ENCODE assay signal across 15 mouse cellular contexts in the genomic region with DNA sequence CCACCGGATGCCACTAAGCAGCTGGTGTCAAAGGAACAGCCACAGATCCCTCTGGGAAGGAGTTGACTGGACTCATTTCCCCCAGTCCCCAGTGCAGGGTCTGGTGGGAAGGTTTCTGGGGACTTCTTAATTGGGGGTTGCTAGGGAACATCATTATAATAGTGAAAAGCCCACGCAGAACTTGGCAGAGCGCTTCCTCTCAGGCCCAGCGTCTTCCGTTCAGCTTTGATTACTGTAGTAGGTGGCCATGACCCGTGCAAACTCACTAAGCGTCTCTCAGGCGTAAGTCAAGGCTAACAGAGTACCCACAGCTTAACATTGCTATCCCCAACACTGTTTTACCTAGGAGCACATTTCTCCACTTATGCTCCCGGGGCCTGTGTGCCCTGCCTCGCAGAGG.
DNase-seq lines count a peak whose midpoint lies in the region; ATAC-seq and TF ChIP-seq lines count a peak whose summit lies in the region.
"Had no signal": no experiment of that assay in that cellular context is flagged by ENCODE, and none has a peak within 500 bp of the region (broad histone marks: within the 10 kb centered on the region; RNA-seq: fewer than 3 reads in every experiment).

No protein-coding gene starts in this region.

- TF ChIP-seq POLR2A in brain, embryonic 14.5 days (IDR thresholded peaks at IDR 0.05; ENCODE audit: borderline replicate concordance, extremely low read depth, insufficient read depth, insufficient read length, poor library complexity, severe bottlenecking), result no peak

- 0 out of 2 replicates have a peak overlapping the region, but pooled peaks have one; percentile 1 for H3K27ac ChIP-seq in forebrain, embryonic 14.5 days (ENCODE audit: low read depth, low read length)
- peak overlapping the region; percentile 72 for H3K27ac ChIP-seq in limb, embryonic 10.5 days
- H3K27ac ChIP-seq: left cerebral cortex, adult 2 months had no signal

- H3K9me3 ChIP-seq in forebrain, embryonic 14.5 days (replicated peaks; ENCODE audit: control insufficient read depth, low read length), result no peaks in the 10 kb centered on the region
- no peaks in the 10 kb centered on the region for H3K9me3 ChIP-seq in limb, embryonic 10.5 days (replicated peaks)

- H3K9ac ChIP-seq in forebrain, embryonic 14.5 days (ENCODE audit: low read length), result no peak overlapping the region

- no peaks in the 10 kb centered on the region for H3K36me3 ChIP-seq in forebrain, embryonic 14.5 days (ENCODE audit: control insufficient read depth, insufficient read depth, low read length)
- H3K36me3 ChIP-seq in limb, embryonic 10.5 days, result no peaks in the 10 kb centered on the region

- no peaks in the 10 kb centered on the region for H3K27me3 ChIP-seq in forebrain, embryonic 14.5 days (replicated peaks; ENCODE audit: control insufficient read depth, insufficient read depth, low read length)
- no peaks in the 10 kb centered on the region for H3K27me3 ChIP-seq in limb, embryonic 10.5 days (ENCODE audit: low read depth, poor library complexity, severe bottlenecking)

- WGBS in forebrain, embryonic 14.5 days, result 25% methylated on average over 10 of the region's 10 CpGs
- 81% methylated on average over 10 of the region's 10 CpGs for WGBS in limb, embryonic 10.5 days

- peak; percentile 79 for ATAC-seq in forebrain, embryonic 14.5 days
- ATAC-seq: activated CD4-positive, CD25-positive, alpha-beta regulatory T cell, adult 4 months; CD4-positive, CD25-positive, alpha-beta regulatory T cell, adult 4 months; intestine, embryonic 16.5 days had no signal

- H3K4me3 ChIP-seq in forebrain, embryonic 14.5 days (ENCODE audit: low read depth, low read length), result no peak overlapping the region
- no peak overlapping the region for H3K4me3 ChIP-seq in limb, embryonic 10.5 days
- H3K4me3 ChIP-seq: left cerebral cortex, adult 2 months had no signal

- peaks cover 16% of the 10 kb centered on the region for H3K4me1 ChIP-seq in forebrain, embryonic 14.5 days (ENCODE audit: control insufficient read depth, insufficient read depth, low read length)
- H3K4me1 ChIP-seq in limb, embryonic 10.5 days, result peaks cover 49% of the 10 kb centered on the region

- no peak overlapping the region for H3K4me2 ChIP-seq in forebrain, embryonic 14.5 days (ENCODE audit: low read length)

- intact Hi-C loops in left cerebral cortex, postnatal 4 days (cut with DNase I), result no loop called here

- no peak for TF ChIP-seq CTCF in brain, embryonic 14.5 days (IDR thresholded peaks at IDR 0.05; ENCODE audit: borderline replicate concordance, extremely low read depth, insufficient read depth, insufficient read length)

- peak; percentile 27 for DNase-seq in left cerebral cortex, postnatal 4 days
- no peak for DNase-seq in left cerebral cortex, adult 9 months (ENCODE audit: low spot score in 2 of 2)
- DNase-seq in brain, embryonic 14.5 days (ENCODE audit: low read depth), result peak; percentile 87
- peak; percentile 76 for DNase-seq in forebrain, embryonic 14.5 days (ENCODE audit: low spot score)
- DNase-seq in limb, embryonic 10.5 days (ENCODE audit: low spot score), result no peak
- no peak for DNase-seq in heart, adult 11 months
- DNase-seq in cerebellum, adult 8-10 months, result no peak
- no peak for DNase-seq in lung, adult 18-20 months
- DNase-seq: cerebellum, adult 11-12 months; kidney, postnatal 14 days; liver had no signal

Comparison
In these comparisons a context has a peak if more than half of its experiments do, and no peak if none do; other contexts are left out.
1. DNase-seq: peak in left cerebral cortex, postnatal 4 days (single experiment), brain, embryonic 14.5 days (single experiment) and forebrain, embryonic 14.5 days (single experiment); none in left cerebral cortex, adult 9 months (0 of 2), limb, embryonic 10.5 days (single experiment), heart, adult 11 months (single experiment), cerebellum, adult 8-10 months (single experiment) and lung, adult 18-20 months (0 of 2).